Mouse (Mus musculus) thymus, adult 2 months (tissue): ENCODE results near the gene Hp1bp3. TPM values are rescaled to one million over a fixed set of nuclear protein-coding genes. Genes with fewer than 3 reads are reported as not detected.

ENCODE experiments used
- DNase-seq: peaks from one replicate; pipeline ENCODE4 v3.0.0; 2021
- H3K27ac ChIP-seq: fragments of 200-500 bp; 2 replicates; pipeline ENCODE4 v1.5.1; 2012; ENCODE audit warnings: low read length, control low read depth; ENCODE audit not compliant: control insufficient read depth, insufficient read depth
- H3K27me3 ChIP-seq: fragments of 200-500 bp; 2 replicates; pipeline ENCODE4 v1.6.1; 2012; ENCODE audit warnings: mild to moderate bottlenecking, low read length, moderate library complexity, mixed read lengths; ENCODE audit not compliant: control insufficient read depth, insufficient read depth
- H3K36me3 ChIP-seq: fragments of 200-500 bp; 2 replicates; pipeline ENCODE4 v1.6.1; 2012; ENCODE audit warnings: mild to moderate bottlenecking, low read length, moderate library complexity; ENCODE audit not compliant: control insufficient read depth, insufficient read depth
- H3K4me1 ChIP-seq: fragments of 200-500 bp; replicated peaks from 2 replicates; pipeline ENCODE4 v1.6.1; 2012; ENCODE audit warnings: low read length; ENCODE audit not compliant: control insufficient read depth, insufficient read depth
- H3K4me3 ChIP-seq: fragments of 200-500 bp; 2 replicates; pipeline ENCODE4 v1.5.1; 2012; ENCODE audit warnings: mild to moderate bottlenecking, low read length, control low read depth, moderate library complexity; ENCODE audit not compliant: control insufficient read depth, insufficient read depth
- CTCF ChIP-seq: fragments of 200-500 bp; IDR thresholded peaks from 2 replicates; pipeline ENCODE4 v1.5.1; 2012; ENCODE audit warnings: mild to moderate bottlenecking, control low read depth, low read length, moderate library complexity, borderline replicate concordance; ENCODE audit not compliant: control insufficient read depth, poor library complexity, insufficient read depth; ENCODE audit errors: extremely low read depth
- POLR2A ChIP-seq: fragments of 200-500 bp; IDR thresholded peaks from 2 replicates; pipeline ENCODE4 v1.6.1; 2012; ENCODE audit warnings: mild to moderate bottlenecking, low read length, control low read depth, moderate library complexity; ENCODE audit not compliant: control insufficient read depth, poor library complexity, insufficient read depth; ENCODE audit errors: extremely low read depth
- WGBS: fragments of 180-500 bp; shearing (Covaris S2); methylation state at CpG from one replicate; pipeline ENCODE4 v1.1.7; 2018; 5-methylcytosine and 5-hydroxymethylcytosine counted together
- polyA plus RNA-seq: library from polyadenylated mRNA; depleted of rRNA; stranded (reverse); fragments of >200 nt; gene quantifications from 2 replicates; pipeline ENCODE4 v1.2.3, GENCODE M21; 2012

The Hp1bp3 gene
- polyA plus RNA-seq, 1 experiment, result 150 TPM

DNA sequence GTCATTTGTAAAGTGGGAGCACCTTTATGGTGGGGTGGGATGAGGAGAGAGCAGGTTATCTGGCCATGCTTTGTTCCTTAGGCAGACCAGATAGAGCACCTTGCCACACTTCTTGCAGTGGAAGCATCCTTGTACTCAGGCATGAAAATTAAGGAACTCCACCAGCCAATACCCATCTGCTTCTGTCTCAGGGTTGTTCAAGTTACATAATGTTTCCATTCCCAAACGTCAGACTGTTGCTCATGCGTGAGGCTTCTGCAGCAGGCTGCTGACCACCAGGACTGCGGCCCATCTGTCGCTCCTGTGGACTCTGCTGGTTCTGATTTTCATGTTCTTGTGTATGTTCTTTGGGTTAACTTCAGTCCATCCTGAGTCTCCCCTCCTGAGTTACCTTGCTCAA is 35.4 kb upstream of the Hp1bp3 start:
- no peak for DNase-seq
- 95% methylated on average over 4 of the region's 4 CpGs for WGBS
- TF ChIP-seq POLR2A (no peak), CTCF (no peak)
- no peak overlapping the region for H3K4me3 ChIP-seq
- no peak overlapping the region for H3K27ac ChIP-seq
- no peaks in the 10 kb centered on the region for H3K4me1 ChIP-seq
- peaks cover 62% of the 10 kb centered on the region for H3K36me3 ChIP-seq
- no peaks in the 10 kb centered on the region for H3K27me3 ChIP-seq

GRCm38 (mm10) chr4:138184056-138184455 is 32.0 kb upstream of the Hp1bp3 start:
- no peaks in the 10 kb centered on the region for H3K27me3 ChIP-seq
- no peak for TF ChIP-seq CTCF
- no peak for TF ChIP-seq POLR2A
- no peak overlapping the region for H3K27ac ChIP-seq
- H3K4me1 ChIP-seq, result no peaks in the 10 kb centered on the region
- peaks cover 53% of the 10 kb centered on the region for H3K36me3 ChIP-seq
- H3K4me3 ChIP-seq, result no peak overlapping the region
- DNase-seq, result no peak
- WGBS, result 96% methylated on average over 5 of the region's 5 CpGs

DNA sequence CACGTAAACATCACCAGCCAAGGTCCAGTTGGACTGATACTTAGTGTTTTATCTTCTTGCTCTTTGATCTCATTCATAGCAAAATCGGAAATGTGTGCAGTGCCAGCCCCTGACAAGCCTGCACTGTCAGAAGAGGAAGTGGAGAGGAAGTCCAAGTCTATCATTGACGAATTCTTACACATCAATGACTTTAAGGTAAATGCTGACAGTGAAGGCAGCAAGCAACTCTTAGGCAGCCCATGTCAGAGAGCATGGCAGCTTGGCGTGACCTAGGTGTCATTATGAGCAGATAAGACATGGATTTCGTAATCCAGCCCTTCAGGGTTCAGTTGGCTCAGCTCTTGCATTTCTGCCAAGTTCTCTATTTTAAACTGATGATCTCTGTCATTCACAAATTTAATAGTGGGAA is 31.5 kb upstream of the Hp1bp3 start:
- H3K4me3 ChIP-seq, result no peak overlapping the region
- H3K27me3 ChIP-seq, result no peaks in the 10 kb centered on the region
- no peaks in the 10 kb centered on the region for H3K4me1 ChIP-seq
- WGBS, result 74% methylated on average over 5 of the region's 5 CpGs
- peaks cover 57% of the 10 kb centered on the region for H3K36me3 ChIP-seq
- no peak for DNase-seq
- TF ChIP-seq POLR2A, result no peak
- TF ChIP-seq CTCF, result no peak
- no peak overlapping the region for H3K27ac ChIP-seq

DNA sequence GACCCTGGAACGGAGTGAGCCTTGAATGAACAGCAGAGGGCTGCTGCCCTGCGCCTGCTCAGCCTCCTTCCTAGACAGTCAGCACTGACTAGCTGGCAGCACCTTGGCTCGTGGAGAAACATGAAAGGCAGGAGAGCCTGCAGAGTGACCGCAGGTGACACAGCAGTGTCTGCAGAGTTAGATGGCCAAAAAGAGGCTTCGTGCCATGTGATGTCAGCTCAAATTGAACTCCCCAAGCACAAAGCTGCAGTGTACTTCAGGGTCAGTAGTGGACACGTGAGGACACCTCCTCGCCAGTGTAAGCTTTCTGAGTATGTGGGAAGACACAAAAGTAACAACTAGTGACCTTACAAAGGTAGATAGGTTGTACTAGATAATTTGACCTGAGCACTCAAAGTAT is 30.1 kb upstream of the Hp1bp3 start:
- H3K27me3 ChIP-seq, result no peaks in the 10 kb centered on the region
- no peaks in the 10 kb centered on the region for H3K4me1 ChIP-seq
- DNase-seq, result no peak
- H3K36me3 ChIP-seq, result peaks cover 54% of the 10 kb centered on the region
- TF ChIP-seq POLR2A (no peak), CTCF (no peak)
- no peak overlapping the region for H3K4me3 ChIP-seq
- WGBS, result 97% methylated on average over 7 of the region's 7 CpGs
- no peak overlapping the region for H3K27ac ChIP-seq

GRCm38 (mm10) chr4:138187995-138188394 is 28.1 kb upstream of the Hp1bp3 start:
- H3K4me3 ChIP-seq, result no peak overlapping the region
- H3K27ac ChIP-seq, result no peak overlapping the region
- WGBS, result 96% methylated on average over 7 of the region's 7 CpGs
- peaks cover 58% of the 10 kb centered on the region for H3K36me3 ChIP-seq
- H3K4me1 ChIP-seq, result no peaks in the 10 kb centered on the region
- H3K27me3 ChIP-seq, result no peaks in the 10 kb centered on the region
- TF ChIP-seq POLR2A, result no peak
- TF ChIP-seq CTCF, result no peak
- no peak for DNase-seq

GRCm38 (mm10) chr4:138192561-138192960 is 23.5 kb upstream of the Hp1bp3 start:
- Histone ChIP-seq H3K4me3 (no peak overlapping the region), H3K27me3 (no peaks in the 10 kb centered on the region), H3K36me3 (peaks cover 70% of the 10 kb centered on the region), H3K27ac (no peak overlapping the region), H3K4me1 (no peaks in the 10 kb centered on the region)
- no peak for TF ChIP-seq POLR2A
- TF ChIP-seq CTCF, result no peak
- DNase-seq, result no peak
- WGBS, result 90% methylated on average over 5 of the region's 5 CpGs

DNA sequence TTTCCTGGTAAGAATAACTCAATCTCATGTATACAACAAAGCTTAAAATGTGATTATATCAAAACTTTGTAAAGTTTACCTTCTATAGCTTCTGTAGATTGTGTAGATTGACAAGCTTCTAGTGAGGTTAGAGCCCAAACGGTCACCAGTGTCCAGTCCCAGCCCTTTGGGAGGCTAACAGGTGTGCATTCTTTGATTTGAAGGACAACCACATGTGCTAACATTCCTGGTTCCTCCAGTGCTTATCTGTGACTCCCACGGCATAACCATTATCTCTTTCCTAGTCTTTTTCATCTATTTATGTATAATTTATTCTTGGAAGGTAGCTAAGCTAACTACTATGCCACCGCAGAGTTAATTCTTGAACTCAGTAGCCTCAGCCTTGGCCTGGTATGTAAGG is 15.3 kb upstream of the Hp1bp3 start:
- H3K4me3 ChIP-seq, result no peak overlapping the region
- H3K36me3 ChIP-seq, result peaks cover 64% of the 10 kb centered on the region
- no peaks in the 10 kb centered on the region for H3K27me3 ChIP-seq
- 97% methylated on average over 3 of the region's 3 CpGs for WGBS
- TF ChIP-seq POLR2A, result no peak
- no peak for TF ChIP-seq CTCF
- no peak for DNase-seq
- H3K27ac ChIP-seq, result no peak overlapping the region
- H3K4me1 ChIP-seq, result no peaks in the 10 kb centered on the region

DNA sequence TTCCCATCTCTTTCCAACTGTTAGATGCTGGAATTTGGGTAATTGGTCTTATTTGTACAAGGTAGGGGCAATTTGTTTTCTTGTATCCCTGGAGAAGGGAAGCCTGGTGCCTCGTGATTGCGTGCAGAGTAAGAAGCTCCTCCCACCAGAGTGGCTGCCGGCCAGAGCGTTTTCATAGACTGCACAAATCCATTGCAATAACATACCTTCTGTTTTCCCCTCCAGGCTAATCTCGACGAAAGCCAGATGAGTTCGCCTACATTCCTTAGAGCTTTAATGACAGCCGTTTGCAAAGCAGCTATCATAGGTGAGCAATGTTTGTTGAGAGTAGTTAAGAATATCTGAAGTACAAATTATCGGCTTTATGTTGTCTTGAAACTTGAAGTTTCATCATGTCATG is 14.4 kb upstream of the Hp1bp3 start:
- WGBS, result 97% methylated on average over 9 of the region's 9 CpGs
- H3K36me3 ChIP-seq, result peaks cover 64% of the 10 kb centered on the region
- no peak for DNase-seq

More for the DNA sequence above, 14.4 kb upstream of the Hp1bp3 start:
- no peaks in the 10 kb centered on the region for H3K27me3 ChIP-seq
- TF ChIP-seq POLR2A (no peak), CTCF (no peak)
- H3K27ac ChIP-seq, result no peak overlapping the region
- no peak overlapping the region for H3K4me3 ChIP-seq
- no peaks in the 10 kb centered on the region for H3K4me1 ChIP-seq
